Mouse (Mus musculus): ENCODE data around the gene Zfp341.

DNA sequence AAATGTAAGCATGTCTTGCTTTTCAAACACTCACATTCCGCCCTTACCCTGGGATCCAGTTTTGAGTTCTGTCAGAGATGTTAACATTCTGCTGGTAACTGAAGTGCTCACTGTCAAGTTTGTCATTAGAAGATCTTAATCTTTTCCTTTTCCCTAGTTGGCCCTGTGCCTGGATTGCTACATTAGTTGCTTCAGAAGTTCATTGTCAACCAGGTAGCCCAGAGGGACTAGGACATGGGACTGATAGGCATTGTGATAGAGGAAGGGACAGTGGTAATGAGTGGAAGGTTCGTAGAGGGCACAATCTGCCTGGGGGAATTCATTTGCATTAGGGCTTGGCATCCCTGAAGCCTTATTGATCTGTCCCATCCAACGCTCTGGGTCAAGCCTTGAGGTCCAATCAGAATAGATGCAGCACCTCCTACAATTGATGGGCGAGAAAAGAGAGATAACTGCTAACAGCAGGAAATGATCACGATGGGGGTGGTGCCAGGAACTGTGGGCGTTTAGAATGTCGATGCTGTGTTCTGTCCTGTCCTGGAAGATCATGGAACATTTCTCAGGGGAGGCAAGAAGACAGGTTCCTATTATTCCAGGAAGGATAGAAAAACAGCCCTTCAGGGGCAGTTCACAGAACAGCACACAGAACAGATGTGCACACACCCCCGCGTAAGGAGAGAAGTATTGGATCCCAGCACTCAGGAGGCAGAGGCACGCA is 3.9 kb upstream of the Zfp341 start:
- TF ChIP-seq CTCF (IDR thresholded peaks at IDR 0.05) (no peak), EP300 (IDR thresholded peaks at IDR 0.05; ENCODE audit: insufficient read depth, low read depth, low read length) (no peak)
